Mouse (Mus musculus) right cerebral cortex, adult 18-20 months (tissue): Measurements from ENCODE around the gene Atp6v0e.

Experiments used
- DNase-seq: peaks from one replicate; pipeline ENCODE4 v3.0.0; 2022; ENCODE audit warnings: mixed read lengths

Gene Atp6v0e

DNA sequence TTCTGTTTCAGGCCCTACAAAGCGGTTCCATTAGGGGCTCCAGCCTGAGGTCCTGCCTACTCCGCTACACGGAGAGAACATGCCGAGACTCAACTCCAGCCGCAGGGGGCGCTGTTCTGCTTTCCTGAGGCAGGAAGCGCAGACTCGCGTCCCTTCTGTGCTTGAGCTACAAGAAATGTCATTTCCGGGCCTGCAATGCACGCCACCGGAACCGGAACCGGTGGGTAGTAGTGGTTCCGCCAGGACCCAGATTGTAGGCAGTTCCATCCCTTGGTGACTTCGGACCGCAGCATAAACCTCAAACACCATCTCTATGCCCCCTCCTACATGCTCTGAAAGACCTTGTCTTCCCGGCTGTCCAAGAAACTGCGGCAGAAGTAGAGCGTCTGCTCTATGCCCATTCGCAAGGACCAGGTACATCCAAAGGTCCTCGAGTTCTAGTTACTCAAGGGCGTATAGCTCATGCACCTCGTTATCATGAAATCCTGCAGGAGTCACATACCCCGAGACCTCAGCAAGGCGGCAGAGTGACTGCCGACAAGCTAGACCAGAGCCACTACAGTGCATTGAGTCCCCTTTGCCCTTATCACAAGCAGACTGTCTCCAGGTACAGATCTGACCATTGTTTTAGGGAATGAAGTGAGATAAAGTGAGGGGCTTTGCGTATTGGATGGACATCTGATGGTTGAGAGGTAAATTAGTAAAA lies at the start of gene Atp6v0e:
Atp6v0e (plus strand) TSS at position 254 of the 706 bp plus-strand sequence.
- DNase-seq: peak; percentile 96

GRCm38 (mm10) chr17:26614286-26614685 lies 48.7 kb upstream of the Atp6v0e start:
- DNase-seq: no peak

DNA sequence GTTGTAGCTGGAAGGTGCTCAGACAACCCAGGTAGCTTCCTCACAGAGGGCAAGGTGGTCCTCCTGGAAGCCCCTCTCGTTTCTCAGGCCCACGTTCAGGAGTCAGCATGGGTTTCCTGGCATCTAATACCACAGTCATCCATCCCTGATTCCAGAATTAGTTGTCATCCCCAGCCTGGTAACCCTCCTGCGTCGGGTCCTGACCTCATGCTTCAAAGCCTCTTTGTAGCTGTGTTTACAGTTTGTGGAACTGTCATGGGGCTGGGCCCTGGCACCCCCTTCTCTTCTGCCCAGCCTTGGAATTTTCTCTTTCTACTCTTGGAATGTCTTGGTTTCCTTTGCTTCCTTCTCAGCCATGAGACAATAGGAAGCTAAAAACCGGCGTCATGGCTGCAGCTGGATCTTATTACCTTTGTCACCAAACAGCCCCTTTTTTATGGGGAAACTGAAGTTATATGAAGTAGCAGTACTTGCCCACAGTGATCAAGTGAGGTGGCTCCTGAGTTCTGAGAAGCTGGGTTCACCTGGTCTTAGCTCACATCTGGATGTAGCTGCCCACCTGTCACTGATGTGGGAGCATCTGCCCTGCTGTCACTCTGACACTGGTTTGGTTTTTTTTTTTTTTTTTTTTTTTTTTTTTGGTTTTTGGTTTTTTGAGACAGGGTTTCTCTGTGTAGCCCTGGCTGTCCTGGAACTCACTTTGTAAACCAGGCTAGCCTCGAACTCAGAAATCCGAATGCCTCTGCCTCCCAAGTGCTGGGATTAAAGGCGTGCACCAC lies 48.1 kb upstream of the Atp6v0e start:
- DNase-seq: no peak

- no peak for DNase-seq
These were observed 46.3 kb upstream of the Atp6v0e start for GRCm38 (mm10) chr17:26616696-26617095.

DNA sequence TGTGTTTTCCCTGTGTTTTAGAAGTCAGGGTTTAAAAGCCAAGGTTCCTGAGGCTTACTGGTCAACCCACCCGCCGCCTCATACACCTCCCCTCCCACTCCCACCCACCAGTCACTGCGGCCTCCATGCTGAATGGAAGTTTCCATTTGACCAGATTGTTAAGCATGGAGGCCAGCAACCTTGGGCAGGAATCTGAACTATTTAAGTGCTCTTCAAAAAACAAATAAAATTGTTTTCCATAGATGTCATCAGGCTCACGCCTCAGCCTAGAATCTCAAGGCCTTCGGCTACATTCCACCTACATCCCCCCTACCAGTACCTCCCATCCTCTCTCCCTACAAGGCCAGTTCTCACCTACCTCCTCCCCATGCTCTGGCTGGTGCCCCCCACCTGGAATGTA lies 44.5 kb upstream of the Atp6v0e start:
- no peak for DNase-seq

- no peak for DNase-seq
These were observed 43.5 kb upstream of the Atp6v0e start for GRCm38 (mm10) chr17:26619577-26619976.

DNA sequence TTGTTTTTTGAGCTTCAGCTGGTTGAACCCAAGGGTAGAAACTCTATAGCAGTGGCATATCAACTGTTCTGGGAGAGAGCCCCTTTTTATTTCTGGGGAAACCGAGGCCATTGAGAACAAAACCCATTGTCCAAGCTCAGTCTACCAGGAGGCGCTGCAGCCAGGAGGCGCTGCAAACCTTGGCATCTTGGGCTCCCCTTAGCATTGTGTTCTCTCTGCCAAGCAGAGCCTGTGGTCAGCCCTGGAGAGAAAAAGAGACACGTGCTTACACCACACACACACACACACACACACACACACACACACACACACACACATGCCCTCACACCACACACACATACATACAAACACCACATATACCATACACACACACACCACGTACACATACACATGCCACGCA lies 42.7 kb upstream of the Atp6v0e start:
- DNase-seq: no peak

GRCm38 (mm10) chr17:26620786-26621766 lies 42.0 kb upstream of the Atp6v0e start:
- peak; percentile 64 for DNase-seq

DNA sequence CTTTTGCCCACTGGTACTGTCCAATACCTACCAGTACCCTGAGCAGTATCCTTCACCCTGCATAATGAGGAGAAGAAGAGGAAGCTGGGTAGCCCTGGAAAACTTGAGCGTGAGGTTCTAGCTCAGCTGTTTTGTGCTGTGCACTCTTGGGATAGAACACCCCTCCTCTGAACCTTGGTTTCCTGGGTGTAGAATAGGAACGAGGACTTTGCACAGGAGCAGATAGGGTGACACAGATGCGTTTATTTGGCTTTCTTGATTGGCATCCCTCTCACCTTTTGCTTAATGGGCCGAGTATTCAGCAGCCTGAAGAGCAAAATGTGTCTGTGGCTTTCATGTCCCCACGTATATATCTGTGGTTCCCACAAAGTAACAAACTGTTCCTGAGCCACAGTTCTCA lies 41.1 kb upstream of the Atp6v0e start:
- no peak for DNase-seq

DNA sequence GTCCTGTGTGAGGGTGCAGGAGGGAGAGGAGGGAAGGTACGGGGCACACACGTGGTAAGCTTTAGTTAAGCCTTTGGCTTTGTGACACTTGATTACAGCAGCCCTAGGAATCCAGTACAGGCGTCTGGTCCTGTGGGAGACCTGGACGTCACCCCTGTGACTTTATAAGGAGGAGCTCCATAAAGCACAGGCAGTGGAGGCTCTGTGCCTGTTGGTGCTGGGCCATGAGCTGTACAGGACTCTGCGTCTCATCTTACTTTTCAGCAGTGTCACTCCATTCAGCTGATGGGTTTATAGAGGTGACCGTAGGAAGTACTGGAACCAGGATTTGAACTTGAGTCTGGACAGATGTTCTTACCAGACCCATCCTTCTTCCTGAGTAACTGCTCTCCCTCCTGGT lies 39.0 kb upstream of the Atp6v0e start:
- no peak for DNase-seq

DNA sequence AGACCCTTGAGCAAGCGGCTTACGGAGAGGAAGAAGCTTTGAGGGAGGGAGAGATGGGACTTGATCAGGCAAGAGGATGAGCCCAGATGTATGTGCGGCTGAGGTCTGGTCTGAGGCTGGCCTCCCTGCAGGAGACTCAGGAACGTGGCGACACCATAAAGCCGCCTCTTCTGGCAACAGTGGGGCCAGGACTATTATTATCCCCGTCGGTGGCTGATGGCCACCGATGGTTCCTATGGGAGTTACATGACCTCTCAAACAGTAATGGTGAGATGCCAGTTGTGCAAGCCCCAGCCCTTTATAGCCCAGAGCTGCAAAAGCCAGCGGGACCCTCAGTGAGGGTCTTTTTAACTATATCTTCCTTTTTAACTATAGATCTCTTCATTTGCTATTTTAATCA lies 38.0 kb upstream of the Atp6v0e start:
- no peak for DNase-seq

GRCm38 (mm10) chr17:26625521-26626010 lies 37.5 kb upstream of the Atp6v0e start:
- DNase-seq: no peak

DNA sequence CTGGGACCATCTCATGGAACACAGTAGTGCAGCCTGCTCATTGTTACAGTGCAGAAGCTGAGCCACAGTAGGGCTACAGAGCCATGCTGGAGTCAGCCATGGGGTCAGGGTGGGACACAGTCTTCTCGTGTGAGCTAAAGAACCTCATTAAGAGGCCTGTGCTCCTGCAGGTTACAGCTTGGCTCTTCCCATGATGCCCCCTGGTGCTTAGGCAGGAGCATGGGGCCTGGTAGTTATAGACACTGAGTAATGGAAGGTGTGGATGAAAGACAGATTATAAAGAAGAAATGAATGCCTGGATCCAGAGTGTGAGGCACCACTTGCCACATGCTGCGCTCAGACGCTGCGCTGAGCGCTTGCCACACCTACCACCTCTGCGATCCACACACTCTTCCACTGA lies 34.6 kb upstream of the Atp6v0e start:
- no peak for DNase-seq

GRCm38 (mm10) chr17:26628936-26629335 lies 34.1 kb upstream of the Atp6v0e start:
- DNase-seq: no peak

DNA sequence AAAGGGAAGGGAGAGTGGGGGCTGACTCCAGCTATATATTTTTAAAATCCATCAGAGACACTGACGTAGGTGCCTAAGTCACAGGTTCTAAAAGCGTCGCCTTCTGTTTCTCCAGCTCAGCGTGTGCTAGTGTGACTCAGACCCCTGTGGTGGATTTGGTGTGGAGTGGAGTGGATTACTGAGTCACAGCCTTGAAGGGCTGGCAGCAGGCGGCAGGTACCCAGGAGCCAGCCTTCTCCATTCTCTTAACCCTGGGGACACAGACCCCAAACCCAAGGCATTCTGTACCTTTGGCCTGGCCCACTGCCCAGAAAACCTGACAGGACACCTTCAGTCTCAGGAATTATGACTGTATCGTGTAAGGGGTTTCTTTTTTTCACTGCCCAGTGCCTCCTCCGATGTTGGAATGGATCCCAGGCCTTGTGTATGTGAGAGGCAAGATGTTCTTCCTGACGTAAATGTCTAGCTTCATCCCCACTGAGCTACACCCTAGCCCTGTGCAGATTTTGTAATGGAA lies 31.2 kb upstream of the Atp6v0e start:
- peak; percentile 91 for DNase-seq

- DNase-seq: no peak
These were observed 29.8 kb upstream of the Atp6v0e start for GRCm38 (mm10) chr17:26633186-26633585.

- no peak for DNase-seq
These were observed 29.1 kb upstream of the Atp6v0e start for GRCm38 (mm10) chr17:26633926-26634325.

DNA sequence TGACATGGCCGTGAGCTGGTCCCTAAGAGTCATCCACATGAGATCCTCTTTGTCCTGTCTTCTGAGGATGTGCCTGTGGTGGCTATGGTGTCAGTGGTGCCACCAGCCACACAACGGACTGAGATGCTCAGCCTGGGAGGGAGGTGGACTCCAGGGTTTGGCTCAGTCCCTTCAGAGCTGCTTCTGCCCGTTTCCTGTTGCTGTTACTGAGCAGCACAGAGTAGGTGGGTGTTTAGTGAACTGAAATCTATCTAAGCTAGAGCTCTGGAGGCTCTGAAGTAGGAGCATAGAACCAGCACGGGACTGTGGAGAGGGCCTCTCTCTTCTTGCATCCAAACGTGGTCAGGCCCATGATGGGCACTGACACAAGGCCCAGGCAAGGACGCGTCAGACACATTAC lies 28.5 kb upstream of the Atp6v0e start:
- DNase-seq: peak; percentile 64

DNA sequence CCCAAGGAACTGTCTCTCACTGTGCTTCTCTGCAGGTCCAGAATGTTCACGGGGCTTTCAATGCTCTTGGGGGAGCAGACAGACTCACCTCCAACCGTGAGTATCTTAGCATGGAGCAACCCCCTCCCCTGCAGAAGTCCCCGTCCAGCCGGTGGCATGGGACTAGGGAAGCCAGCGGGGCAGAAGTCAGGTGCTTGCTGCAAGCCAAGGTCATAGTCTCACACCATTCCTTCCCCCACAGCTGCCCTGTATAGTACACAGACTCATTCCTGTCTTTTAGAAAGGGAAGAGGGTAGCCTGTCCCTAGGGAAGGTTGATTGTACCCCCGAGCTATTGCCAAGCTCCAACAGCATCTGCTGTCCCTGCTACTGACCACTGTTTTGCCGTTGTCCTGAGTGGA lies 27.1 kb upstream of the Atp6v0e start:
- DNase-seq: no peak

GRCm38 (mm10) chr17:26637851-26638250 lies 25.2 kb upstream of the Atp6v0e start:
- DNase-seq: no peak

DNA sequence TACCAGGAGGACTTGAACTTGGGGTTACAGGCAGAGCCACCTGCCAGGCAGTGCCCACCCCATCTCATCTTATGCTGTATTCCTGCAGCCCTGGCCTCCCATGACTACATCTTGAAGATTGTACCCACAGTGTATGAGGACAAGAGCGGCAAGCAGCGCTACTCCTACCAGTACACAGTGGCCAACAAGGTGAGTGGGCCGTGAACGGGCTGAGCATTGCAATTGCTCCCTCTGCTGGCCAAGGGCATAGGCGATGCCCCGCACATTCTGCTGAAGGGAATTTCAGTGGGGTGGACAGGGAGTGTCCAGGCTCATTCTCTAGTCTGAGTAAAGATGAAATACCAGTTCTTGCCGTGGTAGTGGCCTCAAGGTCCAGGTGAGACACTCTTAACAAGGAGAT lies 24.4 kb upstream of the Atp6v0e start:
- peak; percentile 73 for DNase-seq

- DNase-seq: no peak
These were observed 23.2 kb upstream of the Atp6v0e start for GRCm38 (mm10) chr17:26639791-26640190.

GRCm38 (mm10) chr17:26640286-26640740 lies 22.7 kb upstream of the Atp6v0e start:
- DNase-seq: no peak
